Mouse (Mus musculus): ENCODE data around the gene Kcnn1. TPM values are rescaled to one million over a fixed set of nuclear protein-coding genes. Genes with fewer than 3 reads are reported as not detected.

Gene Kcnn1
- polyA plus RNA-seq, 1 experiment from 2014 or later, result 0.72 TPM

DNA sequence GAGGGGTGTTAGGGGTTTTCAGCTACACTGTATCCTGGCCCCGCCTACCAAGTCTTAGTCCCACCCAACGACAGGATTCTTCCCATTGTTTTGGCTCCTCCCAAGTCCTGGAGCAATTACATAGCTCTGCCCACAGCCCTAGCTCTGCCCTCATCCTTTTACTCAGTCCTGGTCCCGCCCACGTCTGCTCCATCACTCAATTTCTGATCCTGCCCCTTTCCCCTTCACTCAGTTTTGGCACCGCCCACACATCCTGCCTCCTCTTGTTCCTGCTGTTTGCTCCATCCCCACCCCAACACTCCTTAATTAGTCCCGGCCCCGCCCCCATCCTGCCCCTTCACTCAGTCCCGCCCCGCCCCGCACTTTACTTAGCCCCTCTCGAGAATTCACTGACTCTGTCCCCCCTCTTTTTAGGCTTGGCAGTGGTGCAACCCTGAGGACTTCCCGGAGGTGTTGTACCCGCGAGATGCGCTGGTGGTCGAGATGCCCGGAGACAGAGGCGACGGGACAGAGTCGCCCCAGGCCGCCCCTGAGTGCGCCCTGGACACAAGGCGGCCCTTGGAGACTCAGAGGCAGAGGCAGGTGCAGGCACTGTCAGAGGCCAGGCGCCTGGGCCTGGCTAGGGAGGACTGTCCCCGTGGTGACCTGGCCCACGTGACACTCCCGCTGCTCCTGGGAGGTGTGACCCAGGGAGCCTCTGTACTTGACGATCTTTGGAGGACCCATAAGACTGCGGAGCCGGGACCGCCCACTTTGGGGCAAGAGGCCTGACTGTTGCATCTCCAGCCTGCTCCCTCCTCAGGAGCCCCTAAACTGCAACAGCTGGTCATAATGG is 42.7 kb downstream of the Kcnn1 start:
- 6% methylated on average over 31 of the region's 31 CpGs for WGBS
- Histone ChIP-seq H3K27ac (replicated peaks) (no peak overlapping the region), H3K4me2 (replicated peaks; ENCODE audit: low read depth) (peak overlapping the region; percentile 31), H3K4me3 (ENCODE audit: low read depth, low read length) (no peak overlapping the region), H3K9ac (ENCODE audit: low read length) (no peak overlapping the region), H3K27me3 (ENCODE audit: control insufficient read depth, insufficient read depth, low read length) (no peaks in the 10 kb centered on the region), H3K4me1 (replicated peaks; ENCODE audit: control insufficient read depth, insufficient read depth) (no peaks in the 10 kb centered on the region), H3K9me3 (ENCODE audit: control insufficient read depth, low read length) (no peaks in the 10 kb centered on the region), H3K36me3 (ENCODE audit: control insufficient read depth, insufficient read depth, low read length) (no peaks in the 10 kb centered on the region)
- DNase-seq (ENCODE audit: low spot score), result peak; percentile 84
- no peak for TF ChIP-seq CTCF (IDR thresholded peaks at IDR 0.05; ENCODE audit: low read depth)
- TF ChIP-seq EP300 (optimal IDR thresholded peaks at IDR 0.05), result no peak
- ATAC-seq (ENCODE audit: low FRiP score, low TSS enrichment), result peak; percentile 86

- no peaks in the 10 kb centered on the region for H3K4me1 ChIP-seq (replicated peaks; ENCODE audit: control insufficient read depth, insufficient read depth)
- DNase-seq (ENCODE audit: low spot score), result peak; percentile 83
- no peak overlapping the region for H3K4me2 ChIP-seq (replicated peaks; ENCODE audit: low read depth)
- 8% methylated on average over 30 of the region's 30 CpGs for WGBS
- H3K36me3 ChIP-seq (ENCODE audit: control insufficient read depth, insufficient read depth, low read length), result no peaks in the 10 kb centered on the region
- no peaks in the 10 kb centered on the region for H3K27me3 ChIP-seq (ENCODE audit: control insufficient read depth, insufficient read depth, low read length)
- H3K4me3 ChIP-seq (ENCODE audit: low read depth, low read length), result no peak overlapping the region
- TF ChIP-seq EP300 (optimal IDR thresholded peaks at IDR 0.05) (no peak), CTCF (IDR thresholded peaks at IDR 0.05; ENCODE audit: low read depth) (no peak)
- H3K9ac ChIP-seq (ENCODE audit: low read length), result no peak overlapping the region
- no peaks in the 10 kb centered on the region for H3K9me3 ChIP-seq (ENCODE audit: control insufficient read depth, low read length)
- ATAC-seq (ENCODE audit: low FRiP score, low TSS enrichment), result peak; percentile 76
- no peak overlapping the region for H3K27ac ChIP-seq (replicated peaks)
These were observed 46.4 kb downstream of the Kcnn1 start for GRCm38 (mm10) chr8:70816679-70817078.

DNA sequence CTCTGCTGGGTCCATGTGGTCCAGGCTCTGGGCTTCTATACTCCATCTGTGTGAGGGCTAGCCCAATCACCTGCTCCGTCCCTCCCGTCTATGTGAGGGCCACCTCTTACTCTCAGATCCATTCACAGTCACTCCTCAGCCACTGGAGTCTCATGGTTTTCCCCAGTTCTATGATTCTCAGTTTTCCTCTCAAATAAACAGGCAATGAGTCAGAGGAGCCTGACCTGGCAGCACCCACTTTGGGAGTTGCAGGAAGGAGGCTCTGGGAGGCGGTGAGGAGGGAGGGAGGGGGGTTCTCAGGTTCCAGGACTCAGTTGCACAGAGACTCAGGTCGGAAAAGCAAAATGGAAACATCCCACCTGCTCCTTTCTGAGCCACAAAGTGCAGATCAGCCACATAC is 50.2 kb downstream of the Kcnn1 start:
- ATAC-seq (ENCODE audit: low FRiP score, low TSS enrichment) (no peak), DNase-seq (ENCODE audit: low spot score) (no peak)
- Histone ChIP-seq H3K9me3 (ENCODE audit: control insufficient read depth, low read length) (no peaks in the 10 kb centered on the region), H3K27ac (replicated peaks) (no peak overlapping the region), H3K27me3 (ENCODE audit: control insufficient read depth, insufficient read depth, low read length) (no peaks in the 10 kb centered on the region), H3K4me2 (replicated peaks; ENCODE audit: low read depth) (no peak overlapping the region), H3K9ac (ENCODE audit: low read length) (no peak overlapping the region), H3K4me1 (replicated peaks; ENCODE audit: control insufficient read depth, insufficient read depth) (no peaks in the 10 kb centered on the region), H3K36me3 (ENCODE audit: control insufficient read depth, insufficient read depth, low read length) (no peaks in the 10 kb centered on the region), H3K4me3 (ENCODE audit: low read depth, low read length) (no peak overlapping the region)
- 36% methylated on average over 4 of the region's 4 CpGs for WGBS
- TF ChIP-seq CTCF (IDR thresholded peaks at IDR 0.05; ENCODE audit: low read depth) (no peak), EP300 (optimal IDR thresholded peaks at IDR 0.05) (no peak)

DNA sequence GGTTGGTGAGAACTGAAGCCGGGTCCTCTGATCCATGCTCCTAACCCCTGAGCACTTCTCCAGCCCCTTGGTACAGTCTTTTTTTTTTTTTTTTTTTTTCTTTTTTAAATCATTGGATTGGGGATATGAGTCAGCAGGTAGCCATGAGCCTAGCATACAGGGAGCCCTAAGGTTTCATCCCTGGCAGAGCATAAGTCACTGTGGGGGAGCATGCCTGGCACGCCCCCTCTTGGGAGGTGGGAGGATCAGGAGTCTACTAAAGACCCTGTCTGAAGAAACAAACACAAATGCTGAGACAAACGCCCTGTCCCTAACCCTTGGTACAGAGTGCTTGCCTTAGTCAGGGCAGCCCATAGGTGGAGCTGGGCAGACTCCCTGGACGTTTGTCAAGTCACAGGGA is 51.0 kb downstream of the Kcnn1 start:
- TF ChIP-seq CTCF (IDR thresholded peaks at IDR 0.05; ENCODE audit: low read depth) (no peak), EP300 (optimal IDR thresholded peaks at IDR 0.05) (no peak)

GRCm38 (mm10) chr8:70810962-70811680 is 51.9 kb downstream of the Kcnn1 start:
- no peak for DNase-seq (ENCODE audit: low spot score)
- no peaks in the 10 kb centered on the region for H3K36me3 ChIP-seq (ENCODE audit: control insufficient read depth, insufficient read depth, low read length)
- no peaks in the 10 kb centered on the region for H3K9me3 ChIP-seq (ENCODE audit: control insufficient read depth, low read length)
- no peak overlapping the region for H3K4me2 ChIP-seq (replicated peaks; ENCODE audit: low read depth)
- H3K9ac ChIP-seq (ENCODE audit: low read length), result no peak overlapping the region
- H3K4me3 ChIP-seq (ENCODE audit: low read depth, low read length), result no peak overlapping the region
- TF ChIP-seq CTCF (IDR thresholded peaks at IDR 0.05; ENCODE audit: low read depth) (no peak), EP300 (optimal IDR thresholded peaks at IDR 0.05) (no peak)
- H3K27ac ChIP-seq (replicated peaks), result no peak overlapping the region
- 73% methylated on average over 20 of the region's 20 CpGs for WGBS
- no peaks in the 10 kb centered on the region for H3K4me1 ChIP-seq (replicated peaks; ENCODE audit: control insufficient read depth, insufficient read depth)
- H3K27me3 ChIP-seq (ENCODE audit: control insufficient read depth, insufficient read depth, low read length), result no peaks in the 10 kb centered on the region
- no peak for ATAC-seq (ENCODE audit: low FRiP score, low TSS enrichment)

More for the DNA sequence above, 51.0 kb downstream of the Kcnn1 start:
- 39% methylated on average over 4 of the region's 4 CpGs for WGBS
- Histone ChIP-seq H3K9ac (ENCODE audit: low read length) (no peak overlapping the region), H3K9me3 (ENCODE audit: control insufficient read depth, low read length) (no peaks in the 10 kb centered on the region), H3K36me3 (ENCODE audit: control insufficient read depth, insufficient read depth, low read length) (no peaks in the 10 kb centered on the region), H3K27ac (replicated peaks) (no peak overlapping the region), H3K4me2 (replicated peaks; ENCODE audit: low read depth) (no peak overlapping the region), H3K27me3 (ENCODE audit: control insufficient read depth, insufficient read depth, low read length) (no peaks in the 10 kb centered on the region), H3K4me3 (ENCODE audit: low read depth, low read length) (no peak overlapping the region), H3K4me1 (replicated peaks; ENCODE audit: control insufficient read depth, insufficient read depth) (no peaks in the 10 kb centered on the region)
- DNase-seq (ENCODE audit: low spot score) (no peak), ATAC-seq (ENCODE audit: low FRiP score, low TSS enrichment) (no peak)

All from stomach, postnatal 0 days (tissue).